8 mouse cellular contexts compared by ENCODE assay signal in the genomic region with DNA sequence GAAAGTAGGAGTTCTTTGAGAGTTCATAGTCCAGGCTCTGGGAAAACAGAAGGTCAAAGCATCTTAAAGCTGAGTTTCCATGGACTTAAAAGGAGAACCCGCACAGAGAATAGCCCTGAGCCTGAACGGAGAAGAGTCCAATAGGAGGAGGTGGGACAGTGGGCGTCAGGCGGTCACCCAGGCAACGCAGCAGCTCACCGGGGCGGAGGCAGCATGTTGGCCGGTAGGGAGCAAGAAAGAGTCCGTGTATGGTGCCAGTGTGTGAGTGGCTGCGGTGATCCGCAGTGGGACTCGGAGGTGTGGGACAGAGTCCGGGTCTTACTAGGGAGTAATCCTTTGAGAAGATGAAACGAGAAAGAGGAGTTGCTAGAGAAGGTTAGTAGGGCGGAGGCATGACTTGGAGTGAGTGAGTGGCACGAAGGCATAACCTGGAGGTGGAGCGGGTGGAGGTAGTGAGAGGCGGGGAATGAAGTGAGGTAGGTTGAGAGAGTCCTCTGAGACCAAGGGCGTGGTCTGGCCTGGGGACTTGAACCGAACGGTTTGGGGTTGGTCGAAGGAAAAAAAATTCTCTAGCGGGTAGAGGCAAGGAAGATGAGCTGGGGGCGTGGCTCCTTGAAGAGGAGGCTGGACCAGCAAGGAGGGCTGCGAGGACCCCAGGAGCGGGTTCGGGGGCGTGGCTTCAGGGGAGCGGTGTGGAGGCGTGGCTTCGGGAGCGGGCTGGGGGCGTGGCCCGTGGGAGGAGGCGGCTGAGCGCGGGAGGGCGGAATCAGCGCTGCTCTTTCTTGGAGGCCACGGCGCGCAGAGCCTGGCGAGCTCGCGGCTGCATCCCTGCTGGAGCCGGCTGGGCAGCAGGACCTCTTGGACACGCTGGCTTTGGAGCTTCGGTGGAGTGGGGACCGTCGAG. TPM values are rescaled to one million over a fixed set of nuclear protein-coding genes. Genes with fewer than 3 reads are reported as not detected.
DNase-seq lines count a peak whose midpoint lies in the region; ATAC-seq and TF ChIP-seq lines count a peak whose summit lies in the region.

Spata13 (plus strand) TSS at position 41 of the 904 bp plus-strand sequence.

- H3K4me1 ChIP-seq in erythroblast, embryonic 14.5 days (ENCODE audit: control insufficient read depth): peaks cover 59% of the 10 kb centered on the region
- peaks cover 14% of the 10 kb centered on the region for H3K4me1 ChIP-seq in heart, embryonic 12.5 days (replicated peaks)
- peaks cover 43% of the 10 kb centered on the region for H3K4me1 ChIP-seq in kidney, embryonic 16.5 days (ENCODE audit: insufficient read depth, low read length)
- peaks cover 4% of the 10 kb centered on the region for H3K4me1 ChIP-seq in liver, embryonic 11.5 days (replicated peaks; ENCODE audit: control insufficient read depth, insufficient read depth, low read length)
- H3K4me1 ChIP-seq in stomach, embryonic 14.5 days (ENCODE audit: control insufficient read depth, insufficient read depth, low read length): peaks cover 3% of the 10 kb centered on the region; the same call in 1 of the 2 replicates

- H3K9ac ChIP-seq in heart, embryonic 12.5 days: peak within 1 kb of the TSS; percentile 68
- peak within 1 kb of the TSS; percentile 79 for H3K9ac ChIP-seq in kidney, embryonic 16.5 days (replicated peaks; ENCODE audit: low read length)
- H3K9ac ChIP-seq in liver, embryonic 11.5 days (ENCODE audit: low read depth, low read length): peak within 1 kb of the TSS; percentile 72
- peak within 1 kb of the TSS; percentile 38 for H3K9ac ChIP-seq in stomach, embryonic 14.5 days (replicated peaks; ENCODE audit: low read depth, low read length)

- DNase-seq in brain, embryonic 18.5 days (ENCODE audit: low read depth, low spot score): peak; percentile 58
- DNase-seq in liver, embryonic 11.5 days (ENCODE audit: low spot score): peak; percentile 94
- DNase-seq in natural killer cell, adult 2 months (ENCODE audit: low spot score in 2 of 2): peak; percentile 65 to 82

- H3K4me3 ChIP-seq in C2C12 (ENCODE audit: insufficient read depth, poor library complexity, severe bottlenecking): peak within 1 kb of the TSS; percentile 14
- peak within 1 kb of the TSS; percentile 85 for H3K4me3 ChIP-seq in erythroblast, embryonic 14.5 days (replicated peaks)
- H3K4me3 ChIP-seq in heart, embryonic 12.5 days: peak within 1 kb of the TSS; percentile 56
- H3K4me3 ChIP-seq in kidney, embryonic 16.5 days (ENCODE audit: low read length): peak within 1 kb of the TSS; percentile 74
- peak within 1 kb of the TSS; percentile 76 for H3K4me3 ChIP-seq in liver, embryonic 11.5 days (ENCODE audit: low read depth, low read length)
- H3K4me3 ChIP-seq in stomach, embryonic 14.5 days (ENCODE audit: low read depth, low read length): peak within 1 kb of the TSS; percentile 61

- TF ChIP-seq CTCF in C2C12 (IDR thresholded peaks at IDR 0.05; ENCODE audit: control insufficient read depth, insufficient read depth, insufficient read length): no peak

- H3K36me3 ChIP-seq in C2C12 (ENCODE audit: control insufficient read depth, insufficient read depth): no peaks in the 10 kb centered on the region
- peaks cover 32% of the 10 kb centered on the region for H3K36me3 ChIP-seq in erythroblast, embryonic 14.5 days (ENCODE audit: control insufficient read depth)
- H3K36me3 ChIP-seq in heart, embryonic 12.5 days: no peaks in the 10 kb centered on the region
- no peaks in the 10 kb centered on the region for H3K36me3 ChIP-seq in kidney, embryonic 16.5 days (ENCODE audit: insufficient read depth, low read length)
- no peaks in the 10 kb centered on the region; the same call in 1 of the 2 replicates for H3K36me3 ChIP-seq in liver, embryonic 11.5 days (ENCODE audit: control insufficient read depth, insufficient read depth, low read length)
- H3K36me3 ChIP-seq in stomach, embryonic 14.5 days (ENCODE audit: control insufficient read depth, insufficient read depth, low read length): no peaks in the 10 kb centered on the region

- no peak within 1 kb of the TSS for H3ac ChIP-seq in C2C12 (ENCODE audit: control insufficient read depth, insufficient read length, low read depth)

- peaks cover 22% of the 10 kb centered on the region for H3K27me3 ChIP-seq in C2C12 (ENCODE audit: control insufficient read depth, insufficient read depth, insufficient read length)
- peaks cover 73% of the 10 kb centered on the region for H3K27me3 ChIP-seq in erythroblast, embryonic 14.5 days (ENCODE audit: control insufficient read depth)
- H3K27me3 ChIP-seq in heart, embryonic 12.5 days (replicated peaks): peaks cover 29% of the 10 kb centered on the region
- H3K27me3 ChIP-seq in kidney, embryonic 16.5 days (ENCODE audit: insufficient read depth, low read length): peaks cover 18% of the 10 kb centered on the region; the same call in 1 of the 2 replicates
- H3K27me3 ChIP-seq in liver, embryonic 11.5 days (replicated peaks; ENCODE audit: control insufficient read depth, insufficient read depth, low read length): peaks cover 7% of the 10 kb centered on the region; the same call in 1 of the 2 replicates
- no peaks in the 10 kb centered on the region for H3K27me3 ChIP-seq in stomach, embryonic 14.5 days (ENCODE audit: control insufficient read depth, insufficient read depth, low read length)

- H3K27ac ChIP-seq in heart, embryonic 12.5 days (ENCODE audit: poor library complexity, severe bottlenecking): 0 out of 2 replicates have a peak within 1 kb of the TSS, but pooled peaks have one; percentile 8
- peak within 1 kb of the TSS; percentile 90 for H3K27ac ChIP-seq in kidney, embryonic 16.5 days (ENCODE audit: low read length)
- H3K27ac ChIP-seq in liver, embryonic 11.5 days (ENCODE audit: low read depth, low read length): peak within 1 kb of the TSS; percentile 79
- peak within 1 kb of the TSS; percentile 63; the same call in 1 of the 2 replicates for H3K27ac ChIP-seq in stomach, embryonic 14.5 days (ENCODE audit: low read length)

- no peaks in the 10 kb centered on the region for H3K9me3 ChIP-seq in erythroblast, embryonic 14.5 days (ENCODE audit: control insufficient read depth, low read length)
- H3K9me3 ChIP-seq in heart, embryonic 12.5 days (replicated peaks): no peaks in the 10 kb centered on the region
- H3K9me3 ChIP-seq in kidney, embryonic 16.5 days (ENCODE audit: low read length): no peaks in the 10 kb centered on the region
- H3K9me3 ChIP-seq in liver, embryonic 11.5 days (ENCODE audit: control insufficient read depth, low read length): no peaks in the 10 kb centered on the region
- H3K9me3 ChIP-seq in stomach, embryonic 14.5 days (ENCODE audit: control insufficient read depth, low read depth, low read length): no peaks in the 10 kb centered on the region

- H3K79me2 ChIP-seq in C2C12 (ENCODE audit: control insufficient read depth, insufficient read depth): no peaks in the 10 kb centered on the region

- peak within 1 kb of the TSS; percentile 96 for H3K4me2 ChIP-seq in heart, embryonic 12.5 days
- peak within 1 kb of the TSS; percentile 85 for H3K4me2 ChIP-seq in kidney, embryonic 16.5 days (replicated peaks; ENCODE audit: low read depth, low read length)
- peak within 1 kb of the TSS; percentile 96 for H3K4me2 ChIP-seq in liver, embryonic 11.5 days
- peak within 1 kb of the TSS; percentile 99 for H3K4me2 ChIP-seq in stomach, embryonic 14.5 days (replicated peaks; ENCODE audit: low read depth, low read length)

- peak; percentile 93 for ATAC-seq in heart, embryonic 12.5 days (ENCODE audit: insufficient number of reproducible peaks, low FRiP score)
- peak; percentile 92 for ATAC-seq in kidney, embryonic 16.5 days (ENCODE audit: low FRiP score, low TSS enrichment)
- ATAC-seq in liver, embryonic 11.5 days (replicated peaks; ENCODE audit: low FRiP score): peak; percentile 92
- peak; percentile 88 for ATAC-seq in stomach, embryonic 14.5 days (ENCODE audit: insufficient number of reproducible peaks, insufficient read depth, low FRiP score, low read depth)

- under 1% methylated on average over 50 of the region's 50 CpGs for WGBS in heart, embryonic 12.5 days
- under 1% methylated on average over 48 of the region's 50 CpGs for WGBS in kidney, embryonic 16.5 days
- under 1% methylated on average over 50 of the region's 50 CpGs for WGBS in liver, embryonic 11.5 days
- 1% methylated on average over 43 of the region's 50 CpGs for WGBS in stomach, embryonic 14.5 days

- H3K79me3 ChIP-seq in C2C12 (ENCODE audit: low read depth): no peaks in the 10 kb centered on the region

TF ChIP-seq in C2C12, 6 proteins besides CTCF, POLR2A, EP300 and RAD21:
- TF ChIP-seq USF1 (IDR thresholded peaks at IDR 0.05; ENCODE audit: low read depth) (no peak), MYOG (IDR thresholded peaks at IDR 0.05; ENCODE audit: control insufficient read depth, extremely low read depth, insufficient read length) (no peak), MAX (IDR thresholded peaks at IDR 0.05) (no peak), CEBPB (IDR thresholded peaks at IDR 0.05; ENCODE audit: low read depth) (no peak), FOSL1 (IDR thresholded peaks at IDR 0.05; ENCODE audit: insufficient read depth, low read length, poor library complexity, severe bottlenecking) (no peak), MYOD1 (IDR thresholded peaks at IDR 0.05; ENCODE audit: control insufficient read depth, insufficient read length, low read depth) (no peak)

RNA-seq across cellular contexts. Expression of gene Spata13, which starts in this region (rescaled TPM):
- polyA plus RNA-seq in C2C12 (2012; fragmentation: generic; extraction: Trizol): 0.40 TPM
- polyA plus RNA-seq in erythroblast, embryonic 14.5 days (2012): 4.5 and 4.8 TPM in 2 replicates
- 21.0 and 22.4 TPM in 2 replicates for polyA plus RNA-seq in heart, embryonic 12.5 days (2016; fragmentation: Nextera tagmentation; extraction: Ambion mirVana)
- 67.5 and 68.1 TPM in 2 replicates for polyA plus RNA-seq in kidney, embryonic 16.5 days (2015; fragmentation: Nextera tagmentation; extraction: Ambion mirVana)
- 14.0 and 16.1 TPM in 2 replicates for polyA plus RNA-seq in liver, embryonic 11.5 days (2014; fragmentation: Nextera tagmentation; extraction: Ambion mirVana)
- 16.8 and 17.9 TPM in 2 replicates for polyA plus RNA-seq in stomach, embryonic 14.5 days (2014; fragmentation: Nextera tagmentation; extraction: Ambion mirVana)

Comparison
In these comparisons a context has a peak if more than half of its experiments do, and no peak if none do; other contexts are left out.
1. Peak in every context shown above with its lines: DNase-seq, ATAC-seq, H3K4me3 ChIP-seq and H3K27ac ChIP-seq.
2. H3K4me3 ChIP-seq: peak in every context shown above with its lines; median percentile 85 in erythroblast, embryonic 14.5 days; 76 in liver, embryonic 11.5 days; 74 in kidney, embryonic 16.5 days; 61 in stomach, embryonic 14.5 days; 56 in heart, embryonic 12.5 days; 14 in C2C12.
3. H3K27ac ChIP-seq: peak in every context shown above with its lines; median percentile 90 in kidney, embryonic 16.5 days; 79 in liver, embryonic 11.5 days; 63 in stomach, embryonic 14.5 days; 8 in heart, embryonic 12.5 days.